Mouse (Mus musculus) brain, embryonic 14.5 days (tissue): Measurements from ENCODE around the gene Szrd1. TPM values are rescaled to one million over a fixed set of nuclear protein-coding genes. Genes with fewer than 3 reads are reported as not detected.
A peak's percentile ranks its signal among the peaks of the same experiment; 100 is the strongest.

Source experiments
- DNase-seq: peaks from one replicate; pipeline ENCODE4 v3.0.0-alpha.2; 2011; ENCODE audit warnings: low read depth
- CTCF ChIP-seq: fragments of 200-500 bp; IDR thresholded peaks from 2 replicates; pipeline ENCODE4 v1.5.1; 2012; ENCODE audit warnings: inconsistent platforms, mild to moderate bottlenecking, moderate library complexity, borderline replicate concordance; ENCODE audit not compliant: insufficient read depth, insufficient read length; ENCODE audit errors: extremely low read depth
- POLR2A ChIP-seq: fragments of 200-500 bp; IDR thresholded peaks from 2 replicates; pipeline ENCODE4 v1.6.1; 2012; ENCODE audit warnings: mild to moderate bottlenecking, inconsistent platforms, borderline replicate concordance; ENCODE audit not compliant: poor library complexity, insufficient read depth, insufficient read length, severe bottlenecking; ENCODE audit errors: extremely low read depth
- polyA plus RNA-seq: library from polyadenylated mRNA; depleted of rRNA; stranded (reverse); fragments of >200 nt; gene quantifications from 2 replicates; pipeline ENCODE4 v1.2.3, GENCODE M21; 2012

Szrd1 gene
- polyA plus RNA-seq, 1 experiment, result 46.0 TPM

DNA sequence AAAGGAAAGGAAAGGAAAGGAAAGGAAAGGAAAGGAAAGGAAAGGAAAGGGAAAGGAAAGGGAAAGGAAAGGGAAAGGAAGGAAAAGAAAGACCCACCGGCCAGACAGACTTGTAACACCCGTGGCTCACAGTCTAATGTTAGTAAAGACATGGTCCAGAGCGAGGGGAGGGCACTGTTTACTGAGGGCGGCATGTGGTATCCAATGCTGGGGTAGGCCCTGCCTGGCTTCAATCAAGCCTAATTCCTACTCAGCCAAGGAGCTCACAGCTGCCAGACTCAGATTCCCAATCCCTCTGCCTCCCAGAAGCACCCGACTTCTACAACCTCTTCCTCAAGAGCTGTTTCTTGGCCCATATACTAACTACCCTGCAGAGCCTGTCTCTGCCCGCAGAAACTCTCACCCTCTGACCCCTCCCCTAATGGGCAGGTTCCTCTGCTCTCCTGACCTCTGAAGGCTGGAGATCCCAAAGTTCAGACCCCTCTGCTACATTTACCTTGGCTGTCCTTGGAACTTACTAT, 10.3 kb downstream of the Szrd1 start:
- TF ChIP-seq CTCF (no peak), POLR2A (no peak)
- DNase-seq, result no peak

DNA sequence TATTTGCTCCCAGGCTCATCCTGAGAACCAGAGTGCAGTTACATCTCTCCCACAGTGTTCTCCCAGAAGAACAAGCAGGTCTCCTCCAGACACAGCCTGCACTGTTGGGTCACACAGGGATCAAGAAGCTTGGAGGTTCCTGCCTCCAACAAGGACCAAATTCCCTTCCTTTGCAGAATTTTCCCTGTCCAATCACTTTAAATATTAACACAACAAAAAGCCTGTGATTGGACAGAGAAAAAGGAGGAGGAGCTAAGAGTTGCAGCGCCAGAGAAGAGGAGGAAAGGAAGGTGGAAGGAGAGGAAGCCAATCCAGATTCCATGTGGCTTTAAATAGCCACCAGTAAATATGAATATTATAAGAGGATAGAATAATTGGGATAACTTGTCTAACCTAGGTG, 16.5 kb downstream of the Szrd1 start:
- TF ChIP-seq CTCF, result no peak
- no peak for TF ChIP-seq POLR2A
- no peak for DNase-seq

GRCm38 (mm10) chr4:141122663-141123062, 16.9 kb downstream of the Szrd1 start:
- TF ChIP-seq POLR2A (no peak), CTCF (no peak)
- DNase-seq, result no peak

- peak; percentile 76 for DNase-seq
- TF ChIP-seq POLR2A, result no peak
- peak; percentile 90 for TF ChIP-seq CTCF
These were observed 18.9 kb downstream of the Szrd1 start for GRCm38 (mm10) chr4:141120700-141121099.

DNA sequence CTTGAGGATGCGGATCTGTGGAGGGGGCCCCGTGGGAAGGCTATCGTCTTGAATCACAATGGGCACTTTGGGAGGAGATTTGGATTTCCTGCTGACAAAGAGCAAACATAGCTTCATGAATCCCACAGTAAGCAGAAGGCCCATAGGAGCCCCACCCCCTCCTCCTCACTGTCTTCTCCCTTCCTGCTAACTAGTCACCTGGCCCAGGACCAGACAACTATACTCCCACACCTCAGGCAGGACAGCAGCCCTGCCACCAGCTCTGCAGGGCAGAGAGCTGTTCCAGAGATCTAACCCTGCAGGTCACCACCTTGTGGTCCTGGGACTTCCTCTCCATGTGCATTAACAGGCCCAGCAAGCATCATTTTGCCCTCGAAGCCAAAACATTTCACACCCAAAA, 20.9 kb downstream of the Szrd1 start:
- no peak for TF ChIP-seq CTCF
- TF ChIP-seq POLR2A, result no peak
- no peak for DNase-seq

DNA sequence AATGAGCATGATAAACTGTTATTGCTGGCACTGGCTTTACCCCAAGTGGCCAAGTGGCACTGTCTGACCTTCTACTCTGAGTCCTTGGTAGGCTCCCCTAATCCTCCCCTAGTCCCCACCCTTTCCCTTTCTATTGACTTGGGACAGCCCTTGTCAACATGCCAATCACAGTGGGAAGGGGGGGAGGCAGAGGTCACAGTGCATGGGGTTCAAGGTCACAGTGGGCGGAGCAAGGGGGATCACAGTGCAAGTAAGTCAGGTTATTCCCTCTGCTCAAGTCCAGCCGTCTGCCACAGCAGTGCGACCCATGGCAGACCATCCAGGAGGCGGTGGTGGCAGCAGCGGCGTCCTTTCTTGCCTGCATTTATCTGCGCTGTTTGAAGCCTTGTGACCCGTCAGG, 24.2 kb downstream of the Szrd1 start:
- TF ChIP-seq POLR2A, result no peak
- no peak for TF ChIP-seq CTCF
- no peak for DNase-seq

GRCm38 (mm10) chr4:141114521-141114981, 25.0 kb downstream of the Szrd1 start:
- TF ChIP-seq POLR2A (no peak), CTCF (no peak)
- no peak for DNase-seq

DNA sequence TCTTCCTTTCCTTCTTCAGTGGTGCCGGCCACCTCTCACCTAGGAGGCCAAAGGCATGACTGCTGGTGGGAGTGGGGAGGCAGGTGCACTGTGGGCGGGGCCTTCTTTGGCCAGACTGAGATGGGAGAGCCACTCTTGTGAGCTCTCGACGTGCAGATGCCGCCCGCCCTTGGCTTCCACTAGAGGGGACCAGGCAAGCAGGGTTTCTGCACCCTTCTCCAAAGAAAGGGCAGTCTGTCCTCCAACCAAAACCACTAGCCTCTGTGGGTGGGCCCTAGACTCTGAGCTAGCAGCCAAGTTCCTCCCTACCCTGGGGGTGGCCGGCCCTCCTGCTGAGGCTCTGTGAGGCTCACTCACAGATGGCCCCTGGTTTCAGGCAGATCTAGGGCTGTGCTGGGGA, 25.7 kb downstream of the Szrd1 start:
- DNase-seq, result no peak
- TF ChIP-seq POLR2A, result no peak
- TF ChIP-seq CTCF, result no peak

- TF ChIP-seq CTCF (no peak), POLR2A (no peak)
These were observed 31.3 kb downstream of the Szrd1 start for GRCm38 (mm10) chr4:141108196-141108732.

GRCm38 (mm10) chr4:141106526-141107183, 32.9 kb downstream of the Szrd1 start:
- no peak for DNase-seq
- TF ChIP-seq POLR2A (no peak), CTCF (no peak)

More at GRCm38 (mm10) chr4:141108196-141108732, 31.3 kb downstream of the Szrd1 start:
- DNase-seq, result peak; percentile 48

- TF ChIP-seq CTCF (peak; percentile 50; the same call in 1 of the 2 replicates), POLR2A (no peak)
- DNase-seq, result no peak
These were observed 37.7 kb downstream of the Szrd1 start for GRCm38 (mm10) chr4:141101855-141102254.

DNA sequence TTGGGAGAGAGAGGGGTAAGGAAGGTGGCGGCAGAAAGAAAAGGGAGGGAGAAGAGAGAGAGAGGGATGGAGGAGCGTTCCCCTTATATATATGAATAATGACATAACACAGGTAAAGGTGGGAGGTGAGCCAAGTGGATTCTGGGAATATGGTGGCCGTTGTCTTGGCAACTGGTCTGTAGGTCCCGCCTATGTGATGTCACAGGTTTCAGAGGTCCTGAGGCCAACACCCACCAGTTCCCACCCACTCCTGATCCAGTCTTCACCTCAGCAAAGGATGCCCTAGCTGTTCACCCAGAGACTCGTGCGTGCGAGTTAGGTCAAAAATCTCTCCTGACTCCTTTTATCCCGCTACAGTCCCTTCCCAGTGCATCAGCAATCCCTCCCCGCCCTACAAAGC, 38.3 kb downstream of the Szrd1 start:
- no peak for TF ChIP-seq CTCF
- TF ChIP-seq POLR2A, result no peak
- no peak for DNase-seq
